Mouse (Mus musculus): ENCODE data around the gene Rap1gap2. TPM values are rescaled to one million over a fixed set of nuclear protein-coding genes. Genes with fewer than 3 reads are reported as not detected.

Rap1gap2 gene
- polyA plus RNA-seq, 1 experiment from 2014 or later = 5.2 TPM

GRCm38 (mm10) chr11:74559793-74560433 is 50.8 kb downstream of the Rap1gap2 start:
- Histone ChIP-seq H3K4me1 (peaks cover 16% of the 10 kb centered on the region), H3K36me3 (no peaks in the 10 kb centered on the region), H3K4me3 (no peak overlapping the region), H3K27me3 (ENCODE audit: insufficient read depth, poor library complexity, severe bottlenecking) (peaks cover 5% of the 10 kb centered on the region; the same call in 1 of the 2 replicates), H3K27ac (no peak overlapping the region), H3K9me3 (no peaks in the 10 kb centered on the region)
- WGBS = 79% methylated on average over 5 of the region's 5 CpGs
- no peak for DNase-seq (ENCODE audit: low spot score)

- Histone ChIP-seq H3K4me1 (peaks cover 22% of the 10 kb centered on the region), H3K4me3 (no peak overlapping the region), H3K9me3 (no peaks in the 10 kb centered on the region), H3K27ac (no peak overlapping the region), H3K27me3 (ENCODE audit: insufficient read depth, poor library complexity, severe bottlenecking) (peaks cover 5% of the 10 kb centered on the region; the same call in 1 of the 2 replicates), H3K36me3 (no peaks in the 10 kb centered on the region)
- no peak for DNase-seq (ENCODE audit: low spot score)
- 83% methylated on average over 5 of the region's 5 CpGs for WGBS
These were observed 51.8 kb downstream of the Rap1gap2 start for GRCm38 (mm10) chr11:74558933-74559332.

GRCm38 (mm10) chr11:74557456-74558230 is 53.1 kb downstream of the Rap1gap2 start:
- no peak overlapping the region for H3K4me3 ChIP-seq
- no peak for DNase-seq (ENCODE audit: low spot score)
- H3K4me1 ChIP-seq = peaks cover 22% of the 10 kb centered on the region
- WGBS = 52% methylated on average over 11 of the region's 11 CpGs
- H3K27me3 ChIP-seq (ENCODE audit: insufficient read depth, poor library complexity, severe bottlenecking) = peaks cover under 1% of the 10 kb centered on the region; the same call in 1 of the 2 replicates
- H3K27ac ChIP-seq = peak overlapping the region; percentile 38; the same call in 1 of the 2 replicates
- H3K36me3 ChIP-seq = no peaks in the 10 kb centered on the region
- H3K9me3 ChIP-seq = no peaks in the 10 kb centered on the region

GRCm38 (mm10) chr11:74555716-74556374 is 54.9 kb downstream of the Rap1gap2 start:
- DNase-seq (ENCODE audit: low spot score) = no peak
- no peaks in the 10 kb centered on the region for H3K36me3 ChIP-seq
- no peak overlapping the region for H3K4me3 ChIP-seq
- no peaks in the 10 kb centered on the region for H3K9me3 ChIP-seq
- H3K27ac ChIP-seq = 0 out of 2 replicates have a peak overlapping the region, but pooled peaks have one; percentile 18
- 57% methylated on average over 9 of the region's 9 CpGs for WGBS
- no peaks in the 10 kb centered on the region for H3K27me3 ChIP-seq (ENCODE audit: insufficient read depth, poor library complexity, severe bottlenecking)
- peaks cover 22% of the 10 kb centered on the region for H3K4me1 ChIP-seq

GRCm38 (mm10) chr11:74554683-74555341 is 55.9 kb downstream of the Rap1gap2 start:
- no peak for DNase-seq (ENCODE audit: low spot score)
- Histone ChIP-seq H3K4me1 (peaks cover 31% of the 10 kb centered on the region), H3K27ac (peak overlapping the region; percentile 25; the same call in 1 of the 2 replicates), H3K27me3 (ENCODE audit: insufficient read depth, poor library complexity, severe bottlenecking) (no peaks in the 10 kb centered on the region), H3K9me3 (no peaks in the 10 kb centered on the region), H3K36me3 (no peaks in the 10 kb centered on the region), H3K4me3 (no peak overlapping the region)
- WGBS = 66% methylated on average over 15 of the region's 15 CpGs

- Histone ChIP-seq H3K9me3 (no peaks in the 10 kb centered on the region), H3K27ac (no peak overlapping the region), H3K36me3 (no peaks in the 10 kb centered on the region), H3K4me3 (no peak overlapping the region), H3K27me3 (ENCODE audit: insufficient read depth, poor library complexity, severe bottlenecking) (no peaks in the 10 kb centered on the region), H3K4me1 (peaks cover 57% of the 10 kb centered on the region)
- no peak for DNase-seq (ENCODE audit: low spot score)
- 74% methylated on average over 6 of the region's 6 CpGs for WGBS
These were observed 59.1 kb downstream of the Rap1gap2 start for GRCm38 (mm10) chr11:74551568-74551967.

- Histone ChIP-seq H3K4me1 (peaks cover 51% of the 10 kb centered on the region), H3K9me3 (no peaks in the 10 kb centered on the region), H3K4me3 (no peak overlapping the region), H3K27ac (peak overlapping the region; percentile 52), H3K27me3 (ENCODE audit: insufficient read depth, poor library complexity, severe bottlenecking) (no peaks in the 10 kb centered on the region), H3K36me3 (no peaks in the 10 kb centered on the region)
- no peak for DNase-seq (ENCODE audit: low spot score)
- 54% methylated on average over 5 of the region's 5 CpGs for WGBS
These were observed 60.1 kb downstream of the Rap1gap2 start for GRCm38 (mm10) chr11:74550615-74551102.

- no peak for DNase-seq (ENCODE audit: low spot score)
- peak overlapping the region; percentile 44; the same call in 1 of the 2 replicates for H3K27ac ChIP-seq
- no peaks in the 10 kb centered on the region for H3K36me3 ChIP-seq
- no peaks in the 10 kb centered on the region for H3K27me3 ChIP-seq (ENCODE audit: insufficient read depth, poor library complexity, severe bottlenecking)
- peaks cover 41% of the 10 kb centered on the region for H3K4me1 ChIP-seq
- H3K9me3 ChIP-seq = no peaks in the 10 kb centered on the region
- WGBS = 25% methylated on average over 7 of the region's 7 CpGs
- no peak overlapping the region for H3K4me3 ChIP-seq
These were observed 61.8 kb downstream of the Rap1gap2 start for GRCm38 (mm10) chr11:74548781-74549382.

GRCm38 (mm10) chr11:74546933-74547694 is 63.6 kb downstream of the Rap1gap2 start:
- peak overlapping the region; percentile 72; the same call in 1 of the 2 replicates for H3K27ac ChIP-seq
- H3K36me3 ChIP-seq = no peaks in the 10 kb centered on the region
- 1% methylated on average over 16 of the region's 16 CpGs for WGBS
- peak; percentile 89 for DNase-seq (ENCODE audit: low spot score)
- peak overlapping the region; percentile 55 for H3K4me3 ChIP-seq
- no peaks in the 10 kb centered on the region for H3K27me3 ChIP-seq (ENCODE audit: insufficient read depth, poor library complexity, severe bottlenecking)
- no peaks in the 10 kb centered on the region for H3K9me3 ChIP-seq
- H3K4me1 ChIP-seq = peaks cover 41% of the 10 kb centered on the region

GRCm38 (mm10) chr11:74546165-74546564 is 64.5 kb downstream of the Rap1gap2 start:
- Histone ChIP-seq H3K9me3 (no peaks in the 10 kb centered on the region), H3K27me3 (ENCODE audit: insufficient read depth, poor library complexity, severe bottlenecking) (no peaks in the 10 kb centered on the region), H3K27ac (no peak overlapping the region), H3K4me3 (no peak overlapping the region), H3K36me3 (no peaks in the 10 kb centered on the region), H3K4me1 (peaks cover 41% of the 10 kb centered on the region)
- 57% methylated on average over 4 of the region's 4 CpGs for WGBS
- no peak for DNase-seq (ENCODE audit: low spot score)

GRCm38 (mm10) chr11:74545560-74545959 is 65.2 kb downstream of the Rap1gap2 start:
- peaks cover 37% of the 10 kb centered on the region for H3K4me1 ChIP-seq

More at GRCm38 (mm10) chr11:74545560-74545959, 65.2 kb downstream of the Rap1gap2 start:
- Histone ChIP-seq H3K9me3 (no peaks in the 10 kb centered on the region), H3K27me3 (ENCODE audit: insufficient read depth, poor library complexity, severe bottlenecking) (no peaks in the 10 kb centered on the region), H3K36me3 (no peaks in the 10 kb centered on the region), H3K27ac (no peak overlapping the region; the same call in 1 of the 2 replicates), H3K4me3 (no peak overlapping the region)
- DNase-seq (ENCODE audit: low spot score) = no peak
- WGBS = 89% methylated on average over 2 of the region's 2 CpGs

Measured in heart, embryonic 10.5 days (tissue).